Comparison of ENCODE assay signal across 18 mouse cellular contexts in genomic region chr3:67601616-67602138, GRCm38 (mm10).
"Had no signal": no experiment of that assay in that cellular context is flagged by ENCODE, and none has a peak within 500 bp of the region (broad histone marks: within the 10 kb centered on the region; RNA-seq: fewer than 3 reads in every experiment).

No protein-coding gene starts in this region.

- H3K9me3 ChIP-seq: liver, embryonic 13.5 days; midbrain, embryonic 12.5 days; midbrain, embryonic 15.5 days; neural tube, embryonic 12.5 days; neural tube, embryonic 15.5 days had no signal

- H3K9ac ChIP-seq: liver, embryonic 13.5 days; midbrain, embryonic 12.5 days; midbrain, embryonic 15.5 days; neural tube, embryonic 12.5 days; neural tube, embryonic 15.5 days had no signal

- ATAC-seq: hindbrain, postnatal 0 days; inflammation-experienced regulatory T-cells, adult 6 months; intestine, embryonic 16.5 days; midbrain, embryonic 15.5 days had no signal

- DNase-seq: kidney, adult 18-20 months; layer of hippocampus, postnatal 36 days; liver, embryonic 13.5 days; right cerebral cortex, adult 18-20 months; right cerebral cortex, postnatal 14 days; right cerebral cortex, postnatal 4 days; thymus, adult 2 months; thymus, postnatal 25 days had no signal

- H3K4me3 ChIP-seq: left cerebral cortex, adult 2 months; liver, embryonic 13.5 days; midbrain, embryonic 12.5 days; midbrain, embryonic 15.5 days; neural tube, embryonic 12.5 days; neural tube, embryonic 15.5 days had no signal

- H3K4me1 ChIP-seq: liver, embryonic 13.5 days; midbrain, embryonic 15.5 days; neural tube, embryonic 12.5 days; neural tube, embryonic 15.5 days had no signal

- H3K27ac ChIP-seq: hindbrain, postnatal 0 days; left cerebral cortex, adult 2 months; liver, embryonic 13.5 days; macrophage; midbrain, embryonic 12.5 days; midbrain, embryonic 15.5 days; neural tube, embryonic 12.5 days; neural tube, embryonic 15.5 days; stomach, postnatal 0 days had no signal

- H3K4me2 ChIP-seq: liver, embryonic 13.5 days; midbrain, embryonic 12.5 days; midbrain, embryonic 15.5 days; neural tube, embryonic 12.5 days; neural tube, embryonic 15.5 days had no signal

- H3K27me3 ChIP-seq: liver, embryonic 13.5 days; midbrain, embryonic 12.5 days; midbrain, embryonic 15.5 days; neural tube, embryonic 12.5 days; neural tube, embryonic 15.5 days had no signal
